In the genomic region with DNA sequence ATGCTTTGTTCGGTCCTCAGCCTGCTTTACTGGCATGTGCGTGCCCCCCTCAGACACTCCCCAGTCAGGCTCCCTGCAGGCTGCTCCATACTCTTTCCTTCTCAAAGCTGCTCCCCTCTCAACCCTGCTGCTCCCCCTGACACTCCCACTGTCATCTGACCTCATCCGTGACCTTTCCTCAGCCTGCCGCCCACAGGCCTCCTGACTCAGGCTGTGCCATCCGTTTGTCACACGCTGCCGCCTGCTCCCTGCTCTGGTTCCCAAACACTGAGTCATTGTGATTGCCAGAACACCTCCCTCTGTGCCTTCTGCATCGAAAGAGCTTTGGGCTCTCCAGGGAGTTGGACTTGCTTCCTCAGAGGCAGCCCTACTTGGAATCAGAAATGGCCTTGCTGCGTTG, we compare ENCODE assay signal across 8 mouse cellular contexts.
DNase-seq lines count a peak whose midpoint lies in the region; ATAC-seq and TF ChIP-seq lines count a peak whose summit lies in the region.

No protein-coding gene starts in this region.

- no peaks in the 10 kb centered on the region for H3K9me3 ChIP-seq in embryonic facial prominence, embryonic 14.5 days (ENCODE audit: control insufficient read depth, low read length)
- no peaks in the 10 kb centered on the region for H3K9me3 ChIP-seq in lung, postnatal 0 days (ENCODE audit: low read length)

- H3K4me2 ChIP-seq in embryonic facial prominence, embryonic 14.5 days (ENCODE audit: low read depth, low read length) = no peak overlapping the region
- H3K4me2 ChIP-seq in lung, postnatal 0 days (replicated peaks; ENCODE audit: low read depth, low read length) = no peak overlapping the region

- TF ChIP-seq POLR2A in olfactory bulb, adult 2 months (IDR thresholded peaks at IDR 0.05; ENCODE audit: insufficient read depth, low read depth, low read length) = no peak

- H3K9ac ChIP-seq in embryonic facial prominence, embryonic 14.5 days (ENCODE audit: low read depth, low read length) = no peak overlapping the region
- no peak overlapping the region for H3K9ac ChIP-seq in lung, postnatal 0 days (replicated peaks; ENCODE audit: low read depth)

- TF ChIP-seq EP300 in lung, postnatal 0 days (IDR thresholded peaks at IDR 0.05) = no peak

- DNase-seq in 3T3-L1 (ENCODE audit: low read depth, low spot score) (peak; percentile 89), adipocyte (ENCODE audit: low spot score) (peak; percentile 97)
- peak; percentile 22 for DNase-seq in embryonic facial prominence, embryonic 14.5 days (ENCODE audit: low spot score)
- peak; percentile 56 to 60 for DNase-seq in layer of hippocampus, postnatal 10 days (ENCODE audit: low spot score in 2 of 2)
- DNase-seq in lung, postnatal 0 days (ENCODE audit: low spot score) = no peak

- no peak for TF ChIP-seq CTCF in olfactory bulb, adult 2 months (IDR thresholded peaks at IDR 0.05; ENCODE audit: insufficient read depth, low read depth, low read length)
- no peak for TF ChIP-seq CTCF in lung, postnatal 0 days (IDR thresholded peaks at IDR 0.05)

- no peaks in the 10 kb centered on the region for H3K4me1 ChIP-seq in embryonic facial prominence, embryonic 14.5 days (ENCODE audit: control insufficient read depth, insufficient read depth, low read length)
- H3K4me1 ChIP-seq in olfactory bulb, adult 2 months (ENCODE audit: control insufficient read depth, insufficient read depth, low read length) = peaks cover 63% of the 10 kb centered on the region
- no peaks in the 10 kb centered on the region for H3K4me1 ChIP-seq in lung, postnatal 0 days (ENCODE audit: insufficient read depth, low read depth, low read length)

- no peak overlapping the region for H3K27ac ChIP-seq in embryonic facial prominence, embryonic 14.5 days (replicated peaks; ENCODE audit: low read depth, low read length)
- peak overlapping the region; percentile 82 for H3K27ac ChIP-seq in olfactory bulb, adult 2 months (ENCODE audit: insufficient read depth, low read depth, low read length)
- H3K27ac ChIP-seq in lung, postnatal 0 days (ENCODE audit: low read length) = no peak overlapping the region

- ATAC-seq in embryonic facial prominence, embryonic 14.5 days (ENCODE audit: low read depth) = no peak
- no peak for ATAC-seq in granulocyte monocyte progenitor cell, adult 5-6 weeks (replicated peaks; ENCODE audit: poor library complexity, severe bottlenecking)
- ATAC-seq in lung, postnatal 0 days = no peak
- ATAC-seq in CD4-positive, CD25-positive, alpha-beta regulatory T cell, adult 4 months = no peak

- no peaks in the 10 kb centered on the region for H3K27me3 ChIP-seq in embryonic facial prominence, embryonic 14.5 days (replicated peaks; ENCODE audit: control insufficient read depth, insufficient read depth, low read length)
- H3K27me3 ChIP-seq in lung, postnatal 0 days (replicated peaks; ENCODE audit: insufficient read depth, low read length) = no peaks in the 10 kb centered on the region; the same call in 1 of the 2 replicates

- H3K4me3 ChIP-seq in embryonic facial prominence, embryonic 14.5 days (ENCODE audit: low read depth, low read length) = no peak overlapping the region
- H3K4me3 ChIP-seq in olfactory bulb, adult 2 months (ENCODE audit: insufficient read depth, low read depth, low read length) = no peak overlapping the region
- H3K4me3 ChIP-seq in lung, postnatal 0 days (ENCODE audit: low read depth, low read length) = no peak overlapping the region

- WGBS in embryonic facial prominence, embryonic 14.5 days = 22% methylated on average over 9 of the region's 9 CpGs
- 11% methylated on average over 9 of the region's 9 CpGs for WGBS in olfactory bulb, adult 2 months
- WGBS in lung, postnatal 0 days = 34% methylated on average over 9 of the region's 9 CpGs

- no peaks in the 10 kb centered on the region for H3K36me3 ChIP-seq in embryonic facial prominence, embryonic 14.5 days (ENCODE audit: control insufficient read depth, insufficient read depth, low read length)
- no peaks in the 10 kb centered on the region for H3K36me3 ChIP-seq in lung, postnatal 0 days (ENCODE audit: insufficient read depth, low read length)
